Mouse (Mus musculus) retina, embryonic 14.5 days (tissue): ENCODE data around the gene S1pr2.

Experiments used
- DNase-seq: peaks from one replicate; pipeline ENCODE4 v3.0.0-alpha.2; 2015; ENCODE audit warnings: low spot score

S1pr2 gene

GRCm38 (mm10) chr9:20966747-20967146 is 9.8 kb downstream of the S1pr2 start:
- DNase-seq: no peak

DNA sequence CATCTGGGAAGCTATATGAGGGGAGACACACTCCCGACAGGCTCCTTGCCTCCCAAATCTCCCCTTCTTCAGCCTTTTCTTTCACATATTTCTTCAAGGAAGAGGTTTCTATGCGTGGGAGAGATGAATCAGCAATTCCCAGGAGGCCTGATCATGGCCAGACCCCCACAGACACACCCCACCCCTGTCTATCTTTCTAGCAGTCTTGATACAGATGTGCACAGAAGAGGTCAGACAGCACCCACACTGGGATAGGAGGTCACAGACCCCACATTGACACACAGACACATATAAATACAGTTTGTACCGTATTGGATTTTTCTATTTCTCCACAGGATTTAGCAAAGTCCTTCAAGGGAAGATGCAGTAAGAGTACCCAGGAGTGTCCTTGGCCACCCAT is 10.6 kb downstream of the S1pr2 start:
- no peak for DNase-seq

DNA sequence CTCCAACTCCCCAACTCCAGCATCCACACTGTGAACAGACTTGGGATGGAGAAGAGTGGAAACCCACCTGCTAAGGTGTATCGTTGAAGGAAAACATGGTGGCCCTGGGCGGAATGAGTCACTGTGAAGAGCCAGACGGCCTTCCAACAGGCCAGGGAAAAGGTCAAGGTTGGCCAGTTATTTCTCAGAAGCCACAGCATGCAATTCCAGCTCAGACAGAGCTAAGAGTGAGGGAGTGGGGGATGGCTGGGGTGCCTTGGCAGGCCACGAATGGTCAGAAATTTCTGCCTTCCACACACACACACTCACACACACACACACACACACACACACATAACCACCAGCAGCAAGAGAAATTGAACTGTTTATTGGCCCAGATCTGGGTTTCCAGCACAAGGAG is 11.0 kb downstream of the S1pr2 start:
- DNase-seq: no peak

DNA sequence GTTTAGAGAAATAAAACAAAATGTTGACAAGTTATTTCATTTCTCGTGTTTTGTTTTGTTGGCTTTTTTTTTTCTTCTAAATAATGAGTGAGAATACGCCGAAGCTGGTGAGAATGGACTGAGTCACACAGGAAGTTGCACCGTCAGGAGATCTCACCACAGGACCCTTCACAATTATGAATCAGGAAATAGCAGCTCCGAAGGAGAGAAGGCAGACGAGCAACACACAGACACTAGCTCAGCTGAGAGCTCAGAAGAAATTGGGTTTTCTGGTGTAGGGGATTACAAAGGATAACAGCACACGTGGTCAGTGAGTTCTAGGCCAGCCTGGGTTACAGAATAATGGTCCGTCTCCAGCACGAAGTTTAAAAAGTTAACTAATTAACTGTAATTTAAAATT is 15.0 kb downstream of the S1pr2 start:
- no peak for DNase-seq

GRCm38 (mm10) chr9:20959430-20959938 is 17.1 kb downstream of the S1pr2 start, which contains the start of gene Dnmt1:
Gene Dnmt1 (minus strand): TSS chr9:20959888.
- no peak for DNase-seq

GRCm38 (mm10) chr9:20956989-20957388 is 19.6 kb downstream of the S1pr2 start:
- no peak for DNase-seq

GRCm38 (mm10) chr9:20952520-20953227 is 23.9 kb downstream of the S1pr2 start:
- DNase-seq: peak; percentile 98

DNA sequence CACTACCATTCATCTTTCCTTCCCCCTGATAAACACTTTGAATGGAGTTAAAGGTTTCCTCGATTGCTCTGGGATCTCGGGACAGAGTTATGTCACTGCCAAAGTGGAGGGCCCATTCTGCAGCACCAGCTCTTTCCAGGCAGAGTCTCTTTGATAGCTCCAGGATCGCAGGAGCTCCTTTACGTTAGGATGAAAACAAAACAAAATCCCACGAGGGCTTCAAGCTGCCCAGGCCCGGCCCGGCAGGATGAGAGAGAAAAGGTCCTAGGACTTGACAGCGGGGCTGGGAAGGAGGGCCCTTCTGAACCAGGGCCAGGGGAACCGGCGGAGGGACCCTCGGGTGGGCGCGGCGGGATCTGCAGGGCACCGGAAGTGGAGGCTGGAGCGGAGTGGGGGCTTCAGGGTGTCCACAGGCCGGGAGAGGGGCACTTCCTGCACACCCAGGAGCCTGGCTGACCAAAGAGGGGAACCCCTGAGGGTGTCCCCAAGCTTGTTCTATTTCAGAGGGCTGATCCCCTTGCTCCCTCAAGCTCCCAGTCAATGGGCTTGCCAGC is 24.5 kb downstream of the S1pr2 start:
- DNase-seq: no peak

DNA sequence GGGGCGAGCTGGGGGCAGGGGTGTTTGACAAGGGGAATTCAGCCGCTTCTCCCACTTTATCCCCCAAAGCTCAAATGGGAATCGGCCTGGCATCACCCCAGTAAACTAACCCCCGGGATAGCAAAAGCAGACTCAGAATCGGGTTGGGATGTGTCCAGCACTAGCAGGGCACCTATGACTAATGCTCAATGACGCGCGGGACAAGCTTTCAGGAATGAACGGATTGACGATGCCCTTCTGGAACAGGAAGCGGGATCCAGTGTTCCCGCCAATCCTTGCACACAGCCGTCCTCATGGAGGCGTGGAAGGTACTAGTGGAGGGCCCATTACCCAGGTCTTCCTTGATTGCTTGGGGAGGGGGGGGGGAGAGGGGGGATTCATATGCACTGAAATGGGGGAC is 25.1 kb downstream of the S1pr2 start:
- DNase-seq: peak; percentile 17

DNA sequence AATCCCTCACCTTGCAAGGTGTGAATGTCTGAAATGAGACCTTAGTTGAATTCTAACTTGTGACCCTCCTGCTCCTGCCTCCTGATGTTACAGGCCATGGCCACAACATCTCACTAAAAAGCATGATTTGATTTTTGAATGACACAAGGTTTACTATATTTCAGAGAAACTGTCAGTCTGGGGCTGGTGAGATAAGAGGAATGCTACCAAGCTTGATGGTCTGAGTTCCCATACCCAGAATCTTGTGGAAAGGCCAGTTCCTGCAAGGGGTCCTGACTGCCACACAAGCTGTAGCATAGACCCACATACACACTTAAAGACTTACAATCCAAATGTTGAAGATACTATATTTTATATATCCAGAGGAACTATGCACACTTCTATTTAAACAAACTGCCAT is 26.2 kb downstream of the S1pr2 start:
- no peak for DNase-seq

DNA sequence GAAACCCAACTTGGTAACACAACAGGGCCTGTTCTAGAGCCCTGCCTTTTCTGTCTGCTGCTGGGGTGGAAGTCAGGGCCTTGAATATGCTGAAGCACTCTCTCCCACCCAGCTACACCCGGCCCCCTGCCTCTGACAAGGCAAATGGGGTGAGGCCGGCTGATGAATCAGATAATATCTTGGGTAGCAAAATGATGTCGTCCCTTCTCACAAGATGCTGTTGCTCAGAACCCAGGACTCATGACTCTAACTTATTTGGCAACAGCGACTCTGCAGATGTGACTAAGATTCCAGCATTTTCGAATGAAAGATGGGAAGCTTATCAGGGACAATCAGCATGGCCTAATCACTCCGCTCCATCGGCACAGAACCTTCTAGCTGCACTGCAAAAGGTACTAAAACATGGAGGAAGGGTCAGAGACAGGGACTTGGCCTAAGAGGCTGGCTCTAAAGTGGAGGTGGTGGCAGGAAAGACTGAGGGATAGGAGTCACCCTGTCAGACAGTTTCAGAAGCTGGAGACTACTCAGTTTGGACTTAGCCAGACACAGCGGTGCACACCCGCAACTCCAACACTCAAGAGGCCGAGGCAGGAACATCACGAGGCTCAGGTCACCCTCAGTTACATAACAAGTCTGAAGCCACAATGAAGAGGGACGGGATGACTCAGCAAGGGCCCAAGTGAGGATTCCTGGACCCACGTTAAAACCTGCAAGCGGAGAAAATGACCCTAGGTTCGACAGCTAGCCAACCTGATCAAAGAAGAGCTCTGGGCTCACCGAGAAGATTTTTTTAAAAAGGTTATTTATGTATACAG is 30.3 kb downstream of the S1pr2 start:
- no peak for DNase-seq

DNA sequence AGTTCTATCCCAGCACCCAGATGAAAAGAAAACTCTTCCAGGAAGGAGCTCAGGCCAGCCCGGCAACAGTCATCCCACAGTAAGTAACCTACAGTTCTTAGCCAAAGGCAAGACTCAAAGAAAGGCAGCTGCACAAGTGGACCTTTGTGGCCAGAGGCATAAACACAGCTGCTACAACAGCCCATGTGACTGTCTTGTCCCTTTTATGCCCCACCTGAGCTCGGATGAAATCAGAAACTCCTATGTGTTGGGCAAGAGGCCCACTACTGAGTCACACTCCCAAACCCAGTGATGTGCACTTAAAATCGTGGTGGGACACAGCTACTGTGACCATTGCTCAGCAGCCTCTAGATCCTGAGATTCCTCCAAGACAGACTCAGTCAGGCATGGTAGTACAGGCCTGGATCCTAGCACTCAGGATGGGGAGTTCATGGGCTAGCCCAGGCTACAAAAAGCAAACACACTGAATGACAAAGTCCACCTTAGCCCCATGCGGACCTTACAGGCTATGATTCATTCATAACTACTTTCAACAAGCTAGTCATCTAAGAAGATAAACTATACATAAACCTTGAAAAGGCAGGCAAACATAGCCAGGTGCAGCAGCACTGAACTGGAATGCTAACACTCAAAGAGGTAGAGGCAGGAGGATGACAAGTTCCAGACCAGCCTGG is 31.7 kb downstream of the S1pr2 start:
- no peak for DNase-seq

DNA sequence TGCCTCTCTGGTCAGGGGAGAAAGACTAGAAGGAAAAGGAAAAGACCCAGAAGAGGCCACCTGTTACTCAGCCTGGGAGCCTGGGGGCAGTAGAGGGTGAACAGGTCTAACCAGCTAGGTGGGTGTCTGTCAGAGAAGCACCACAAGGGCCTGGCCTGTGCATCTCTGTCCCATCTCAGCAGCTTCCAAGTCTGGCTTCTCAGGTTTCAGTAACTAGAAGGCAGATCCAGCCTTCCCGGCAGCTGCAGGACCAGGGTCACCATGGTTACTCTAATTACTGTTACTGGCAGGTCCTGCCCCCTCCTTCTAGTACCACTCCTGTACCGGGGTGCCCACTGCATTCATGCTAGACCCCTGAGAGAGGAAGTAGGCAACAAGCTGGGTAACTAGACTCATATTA is 32.7 kb downstream of the S1pr2 start:
- peak; percentile 23 for DNase-seq

DNA sequence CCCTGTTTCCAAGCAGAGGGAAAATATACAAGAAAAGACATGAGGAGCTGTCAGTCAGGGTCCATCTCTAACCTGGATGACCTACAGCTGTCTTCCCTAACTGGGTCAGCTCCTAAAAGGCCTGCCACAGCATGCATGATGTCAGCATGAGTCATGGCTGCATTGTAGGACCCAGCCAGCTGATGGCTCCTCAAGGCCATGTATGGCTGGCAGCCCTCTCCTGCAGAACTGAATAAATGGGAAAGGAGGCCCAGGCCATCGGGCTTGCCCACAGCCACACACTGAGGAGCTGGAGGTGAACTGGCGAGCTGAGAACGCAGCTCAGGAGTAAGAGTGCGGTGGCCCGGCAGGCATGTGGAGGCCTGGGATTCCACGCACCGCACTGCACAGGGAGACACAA is 33.2 kb downstream of the S1pr2 start:
- DNase-seq: no peak

DNA sequence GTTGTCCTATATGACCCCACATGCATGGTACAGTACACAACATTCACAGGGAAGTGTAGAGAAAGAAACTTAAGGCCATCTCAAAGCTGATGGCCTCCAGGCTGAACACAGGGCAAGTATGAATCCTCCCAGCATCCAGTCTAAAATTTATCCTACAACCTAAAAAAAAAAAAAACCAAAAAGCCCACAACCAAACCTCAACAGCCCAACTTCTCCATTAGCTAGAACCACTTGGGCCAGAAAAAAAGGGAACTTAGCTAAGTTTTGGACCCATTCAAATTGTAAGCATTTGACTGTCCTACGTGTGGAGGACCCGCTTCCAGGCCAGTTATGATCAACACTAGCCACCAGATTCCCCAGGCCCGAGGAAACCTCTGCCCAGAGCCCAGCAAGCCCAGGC is 53.3 kb downstream of the S1pr2 start:
- no peak for DNase-seq

- peak; percentile 11 for DNase-seq
Observed at GRCm38 (mm10) chr9:20916160-20916559, 60.4 kb downstream of the S1pr2 start.
